In the genomic region with DNA sequence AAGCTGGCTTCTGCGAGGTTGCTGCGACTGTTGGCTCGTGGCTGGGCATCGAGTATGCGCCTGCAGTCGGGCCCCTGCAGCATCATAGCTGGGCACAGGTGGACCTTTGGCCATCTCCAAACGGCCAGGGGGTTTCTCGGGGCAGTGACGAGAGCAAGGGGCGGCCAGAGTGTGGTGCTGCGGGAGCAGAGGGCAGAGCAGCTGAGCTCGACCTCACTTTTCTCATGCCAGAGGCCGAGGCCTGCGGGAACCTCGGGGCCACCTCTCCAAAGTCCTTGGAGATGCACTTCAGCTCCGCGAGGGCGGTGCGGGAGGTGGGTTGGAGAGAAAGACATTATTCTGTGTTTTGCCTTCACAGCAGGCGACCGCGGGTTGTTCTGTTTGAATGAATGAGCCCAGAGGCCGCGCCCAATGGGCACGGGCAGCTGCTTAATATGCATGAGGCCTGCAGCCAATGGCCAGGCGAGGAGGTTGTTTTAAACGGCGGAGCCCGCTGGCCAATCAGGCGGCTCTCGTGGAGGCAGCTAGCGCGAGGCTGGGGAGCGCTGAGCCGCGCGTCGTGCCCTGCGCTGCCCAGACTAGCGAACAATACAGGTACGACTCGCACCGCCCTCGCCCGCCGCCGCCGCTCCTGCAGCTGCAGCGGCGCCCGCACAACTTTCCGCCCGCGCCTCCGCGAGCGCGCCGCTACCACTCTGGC, we compare ENCODE assay signal across 8 mouse cellular contexts. TPM values are rescaled to one million over a fixed set of nuclear protein-coding genes. Genes with fewer than 3 reads are reported as not detected.
DNase-seq lines count a peak whose midpoint lies in the region; ATAC-seq and TF ChIP-seq lines count a peak whose summit lies in the region.

TSS of gene Hmgb3 (plus strand) at position 504 of the 700 bp plus-strand sequence.

- H3K4me3 ChIP-seq in ES-Bruce4 (ENCODE audit: low read depth, low read length), result peak within 1 kb of the TSS; percentile 66
- peak within 1 kb of the TSS; percentile 69 for H3K4me3 ChIP-seq in forebrain, embryonic 14.5 days (ENCODE audit: low read depth, low read length)
- H3K4me3 ChIP-seq in neural tube, embryonic 15.5 days (replicated peaks), result peak within 1 kb of the TSS; percentile 63

- H3K27ac ChIP-seq in ES-Bruce4 (ENCODE audit: insufficient read depth, low read length), result no peak within 1 kb of the TSS
- peak within 1 kb of the TSS; percentile 96 for H3K27ac ChIP-seq in forebrain, embryonic 14.5 days (ENCODE audit: low read depth, low read length)
- peak within 1 kb of the TSS; percentile 93 for H3K27ac ChIP-seq in neural tube, embryonic 15.5 days (replicated peaks)

- TF ChIP-seq EP300 in ES-Bruce4 (IDR thresholded peaks at IDR 0.05; ENCODE audit: insufficient read depth, low read depth, low read length), result no peak

- H3K27me3 ChIP-seq in ES-Bruce4 (ENCODE audit: control insufficient read depth, insufficient read depth, low read length, poor library complexity, severe bottlenecking), result peaks cover 2% of the 10 kb centered on the region; the same call in 1 of the 2 replicates
- no peaks in the 10 kb centered on the region for H3K27me3 ChIP-seq in forebrain, embryonic 14.5 days (replicated peaks; ENCODE audit: control insufficient read depth, insufficient read depth, low read length)
- no peaks in the 10 kb centered on the region for H3K27me3 ChIP-seq in neural tube, embryonic 15.5 days (replicated peaks)

- peak within 1 kb of the TSS; percentile 59 for H3K4me2 ChIP-seq in forebrain, embryonic 14.5 days (ENCODE audit: low read length)
- H3K4me2 ChIP-seq in neural tube, embryonic 15.5 days, result peak within 1 kb of the TSS; percentile 74

- ATAC-seq in cerebellum, adult (ENCODE audit: insufficient number of reproducible peaks, low FRiP score, low TSS enrichment), result peak; percentile 96
- ATAC-seq in forebrain, embryonic 14.5 days, result peak; percentile 98
- ATAC-seq in neural tube, embryonic 15.5 days (ENCODE audit: low FRiP score), result peak; percentile 96

- 26% methylated on average over 59 of the region's 59 CpGs for WGBS in forebrain, embryonic 14.5 days
- WGBS in neural tube, embryonic 15.5 days, result 24% methylated on average over 59 of the region's 59 CpGs

- no peaks in the 10 kb centered on the region for H3K9me3 ChIP-seq in ES-Bruce4 (replicated peaks; ENCODE audit: control insufficient read depth, insufficient read depth, low read length, poor library complexity, severe bottlenecking)
- no peaks in the 10 kb centered on the region for H3K9me3 ChIP-seq in forebrain, embryonic 14.5 days (replicated peaks; ENCODE audit: control insufficient read depth, low read length)
- H3K9me3 ChIP-seq in neural tube, embryonic 15.5 days (replicated peaks), result no peaks in the 10 kb centered on the region

- H3K4me1 ChIP-seq in ES-Bruce4 (ENCODE audit: control insufficient read depth, insufficient read depth, low read length), result peaks cover 2% of the 10 kb centered on the region
- H3K4me1 ChIP-seq in forebrain, embryonic 14.5 days (ENCODE audit: control insufficient read depth, insufficient read depth, low read length), result no peaks in the 10 kb centered on the region; the same call in 1 of the 2 replicates
- H3K4me1 ChIP-seq in neural tube, embryonic 15.5 days, result 0 out of 2 replicates have a peak, but pooled peaks cover 3% of the 10 kb centered on the region

- H3K9ac ChIP-seq in ES-Bruce4 (ENCODE audit: low read depth, poor library complexity, severe bottlenecking), result peak within 1 kb of the TSS; percentile 82
- H3K9ac ChIP-seq in forebrain, embryonic 14.5 days (ENCODE audit: low read length), result peak within 1 kb of the TSS; percentile 95
- H3K9ac ChIP-seq in neural tube, embryonic 15.5 days (replicated peaks), result peak within 1 kb of the TSS; percentile 73

- intact Hi-C loops in heart, postnatal 14 days (cut with DNase I), result loop anchor here (2.0 to 5.0 kb wide), 2 partner anchors 59 to 128 kb away; no protein-coding TSS in a partner anchor

- H3K36me3 ChIP-seq in ES-Bruce4 (ENCODE audit: control insufficient read depth, insufficient read depth, low read length, poor library complexity, severe bottlenecking), result no peaks in the 10 kb centered on the region
- peaks cover 5% of the 10 kb centered on the region; the same call in 1 of the 2 replicates for H3K36me3 ChIP-seq in forebrain, embryonic 14.5 days (ENCODE audit: control insufficient read depth, insufficient read depth, low read length)
- H3K36me3 ChIP-seq in neural tube, embryonic 15.5 days, result no peaks in the 10 kb centered on the region

- TF ChIP-seq CTCF in ES-Bruce4 (IDR thresholded peaks at IDR 0.05; ENCODE audit: low read depth, low read length), result no peak

- TF ChIP-seq POLR2A in ES-Bruce4 (IDR thresholded peaks at IDR 0.05; ENCODE audit: insufficient read depth, low read length), result no peak

- peak; percentile 95 for DNase-seq in forebrain, embryonic 14.5 days (ENCODE audit: low spot score)
- peak; percentile 76 to 82 for DNase-seq in heart, postnatal 14 days
- peak; percentile 71 for DNase-seq in layer of hippocampus, adult 11-12 months (ENCODE audit: low spot score)
- DNase-seq in lung, adult 18-20 months, result peak; percentile 83 to 86
- peak; percentile 89 for DNase-seq in testis, postnatal 14 days (ENCODE audit: low spot score)

RNA-seq across cellular contexts. Expression of gene Hmgb3, which starts in this region (rescaled TPM):
- polyA plus RNA-seq in ES-Bruce4 (2011; ENCODE audit: insufficient read depth, insufficient read length, low read depth, missing spikeins), result 62.3 and 72.2 TPM in 2 replicates
- polyA plus RNA-seq in forebrain, embryonic 14.5 days (2014; fragmentation: Nextera tagmentation; extraction: Ambion mirVana), result 341 and 358 TPM in 2 replicates
- total RNA-seq in heart, postnatal 14 days (2021), result 10 to 100 TPM; 70.9 to 85.6 TPM
- polyA plus RNA-seq in neural tube, embryonic 15.5 days (2015; fragmentation: Nextera tagmentation; extraction: Ambion mirVana), result 419 and 441 TPM in 2 replicates
